Mouse (Mus musculus) gastrocnemius, postnatal 25 days (tissue): ENCODE measurements at regions not wholly inside any gene's neighbourhood (a gene's known extent, or its start where the extent isn't known, plus 50 kb on each side); places are given as distances from the start of the nearest gene placed in this dataset.

Experiments used
- DNase-seq: peaks from one replicate; pipeline ENCODE4 v3.0.0; 2022

- no peak for DNase-seq
Observed at GRCm38 (mm10) chr7:77966658-77967057, 771.2 kb downstream of the Ntrk3 start.

GRCm38 (mm10) chr7:77933366-77933765, 804.4 kb downstream of the Ntrk3 start:
- no peak for DNase-seq

- DNase-seq: no peak
Observed at GRCm38 (mm10) chr7:77928479-77929467, 809.0 kb downstream of the Ntrk3 start.

- no peak for DNase-seq
Observed at GRCm38 (mm10) chr7:77899231-77899630, 838.6 kb downstream of the Ntrk3 start.

DNA sequence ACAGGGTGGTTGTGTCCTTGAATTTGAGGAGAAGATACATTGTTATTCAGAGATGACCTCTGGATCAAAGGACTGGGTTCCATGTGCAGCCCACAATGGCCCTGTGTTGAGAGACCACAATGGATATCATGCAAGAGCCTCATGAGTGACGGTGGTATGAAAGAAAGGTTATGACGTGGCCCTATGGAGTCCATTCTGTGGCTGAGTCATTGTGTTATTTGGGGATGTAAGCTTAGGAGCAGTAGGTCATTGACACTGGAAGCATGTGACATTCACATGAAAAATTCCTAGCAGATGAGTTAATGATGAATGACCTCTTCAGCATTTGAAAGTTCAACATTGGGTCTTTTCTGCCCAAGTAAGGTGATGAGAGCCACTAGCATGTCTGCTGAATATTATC, 849.3 kb downstream of the Ntrk3 start:
- DNase-seq: no peak

DNA sequence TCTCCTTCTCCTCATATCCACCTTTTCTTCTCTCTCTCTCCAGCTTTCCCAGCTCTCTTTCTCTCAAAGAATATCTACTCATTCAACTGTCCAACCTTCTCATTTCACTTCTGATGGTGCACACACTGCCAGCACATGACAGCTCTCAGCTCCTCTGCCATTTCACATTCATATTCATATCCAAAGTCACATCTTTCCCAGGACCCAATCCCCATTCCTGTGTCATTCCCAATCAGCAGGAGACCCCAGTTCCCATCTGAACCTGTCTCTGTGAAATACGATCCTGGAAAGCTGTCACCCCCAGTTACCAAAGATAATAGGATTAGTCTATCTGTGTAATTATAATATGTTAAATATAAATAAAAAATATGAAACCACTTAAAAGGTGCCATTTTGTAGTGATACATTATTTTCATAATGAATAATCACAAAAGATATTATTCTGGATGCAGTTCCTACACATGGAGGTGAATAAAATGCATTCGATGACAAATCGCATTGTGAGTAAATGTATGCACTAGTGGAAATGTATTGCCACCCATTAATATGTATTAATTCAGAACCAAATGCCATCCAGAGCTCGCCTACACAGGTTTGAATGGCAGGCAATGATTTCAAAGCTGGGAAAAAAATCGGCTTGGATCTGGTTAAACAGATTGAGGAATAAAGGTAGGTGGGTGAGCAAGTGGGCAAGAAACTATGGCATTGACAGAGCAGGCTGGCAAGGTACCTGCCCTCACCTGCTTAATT, 855.0 kb downstream of the Ntrk3 start:
- DNase-seq: no peak

DNA sequence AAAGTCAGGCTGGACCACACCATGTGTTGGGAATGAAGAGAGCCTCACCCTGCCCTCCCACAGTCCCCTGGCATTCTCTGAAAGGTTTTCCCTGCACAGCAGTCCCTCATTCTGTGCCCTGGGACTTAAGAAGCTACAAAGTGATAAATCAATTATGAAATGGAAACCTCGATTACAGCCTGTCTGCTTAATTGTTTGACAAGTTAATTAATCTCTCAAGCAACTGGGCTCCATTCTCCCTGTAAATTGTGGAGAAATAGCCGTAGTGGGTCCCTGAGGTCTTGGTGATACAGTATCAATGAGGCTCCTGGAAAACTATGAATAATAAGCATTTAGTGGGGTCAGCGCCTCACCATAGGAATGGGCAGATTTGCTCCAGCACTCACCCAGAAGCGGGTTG, 870.3 kb downstream of the Ntrk3 start:
- DNase-seq: no peak

GRCm38 (mm10) chr7:77861841-77862240, 876.0 kb downstream of the Ntrk3 start:
- DNase-seq: no peak

- no peak for DNase-seq
Observed at GRCm38 (mm10) chr7:77858436-77858835, 879.4 kb downstream of the Ntrk3 start.

DNA sequence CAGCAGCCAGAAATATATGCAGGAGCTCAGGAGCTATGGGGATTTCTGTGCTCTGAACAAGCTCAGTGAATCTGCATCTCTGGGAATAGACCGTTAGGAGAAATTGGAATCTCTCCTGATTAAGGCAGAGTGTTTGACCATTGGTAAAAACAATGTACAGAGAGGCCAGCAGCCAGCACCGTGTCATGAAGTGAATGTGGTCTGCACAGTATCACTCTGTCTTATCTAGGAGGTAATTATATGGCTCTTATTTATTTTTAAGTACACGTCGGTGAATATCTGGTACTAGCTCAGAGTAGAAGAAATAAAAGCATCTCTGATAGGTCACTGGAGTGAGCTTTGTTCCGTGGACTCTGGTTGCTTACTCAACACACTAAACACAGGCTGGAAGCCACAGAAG, 879.8 kb downstream of the Ntrk3 start:
- no peak for DNase-seq

- DNase-seq: no peak
Observed at GRCm38 (mm10) chr7:77855653-77856239, 882.1 kb downstream of the Ntrk3 start.

DNA sequence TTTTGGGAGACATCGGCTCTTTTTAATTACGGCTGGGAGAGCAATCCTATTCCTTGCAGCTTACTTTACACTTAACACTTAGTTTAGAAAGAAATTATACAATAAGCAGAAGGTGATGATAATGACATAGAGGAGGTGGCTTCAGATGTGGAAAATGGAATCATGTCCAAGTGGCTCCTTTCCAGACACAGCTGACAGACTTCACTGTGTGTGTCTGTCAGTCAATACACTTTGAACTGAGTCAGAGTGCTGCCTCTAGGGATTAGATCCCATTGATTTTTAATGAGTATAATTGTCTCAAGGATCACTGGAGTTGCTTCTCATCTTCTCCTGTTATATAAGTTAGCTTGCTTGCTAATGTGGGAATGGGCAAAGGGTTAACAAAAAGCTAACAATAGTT, 882.7 kb downstream of the Ntrk3 start:
- no peak for DNase-seq

- no peak for DNase-seq
Observed at GRCm38 (mm10) chr7:77824261-77824959, 913.4 kb downstream of the Ntrk3 start.

GRCm38 (mm10) chr7:77812052-77812903, 925.5 kb downstream of the Ntrk3 start:
- no peak for DNase-seq

- DNase-seq: no peak
Observed at GRCm38 (mm10) chr7:77786801-77787200, 951.0 kb downstream of the Ntrk3 start.

GRCm38 (mm10) chr7:77771711-77772449, 965.9 kb downstream of the Ntrk3 start:
- DNase-seq: no peak

- no peak for DNase-seq
Observed at GRCm38 (mm10) chr7:77738996-77739765, 998.6 kb downstream of the Ntrk3 start.
